Mouse (Mus musculus): ENCODE measurements around the gene BC005537.

Gene BC005537

GRCm38 (mm10) chr13:24841702-24842101 lies 40.2 kb downstream of the BC005537 start:
- in situ Hi-C loops (cut with MboI; ENCODE audit: low sequenced_read_pairs): no loop called here

- in situ Hi-C loops (cut with MboI; ENCODE audit: low sequenced_read_pairs): no loop called here
Measured at GRCm38 (mm10) chr13:24844983-24845955, 43.8 kb downstream of the BC005537 start, which contains the start of gene D130043K22Rik. TSS of gene D130043K22Rik (plus strand) at chr13:24845135.

DNA sequence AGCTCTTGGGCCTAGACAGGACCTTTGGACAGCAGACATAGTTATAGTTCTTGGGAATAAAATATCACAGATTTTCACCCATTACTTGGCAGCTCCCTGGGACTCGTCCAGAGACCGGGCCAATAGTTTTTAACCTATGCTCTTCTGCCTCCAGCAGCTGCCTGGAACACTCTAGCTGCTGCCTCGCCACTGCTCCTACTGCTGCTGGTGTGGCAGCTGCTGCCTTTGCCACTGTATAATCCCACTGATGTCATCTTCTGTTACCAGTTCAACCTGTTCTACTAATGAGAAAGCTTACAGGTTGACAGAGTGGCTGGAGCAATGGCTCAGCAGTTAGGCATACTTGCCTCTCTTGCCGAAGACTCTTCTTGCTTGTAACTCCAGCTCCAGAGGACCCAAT lies 47.9 kb downstream of the BC005537 start:
- in situ Hi-C loops (cut with MboI; ENCODE audit: low sequenced_read_pairs): no loop called here

DNA sequence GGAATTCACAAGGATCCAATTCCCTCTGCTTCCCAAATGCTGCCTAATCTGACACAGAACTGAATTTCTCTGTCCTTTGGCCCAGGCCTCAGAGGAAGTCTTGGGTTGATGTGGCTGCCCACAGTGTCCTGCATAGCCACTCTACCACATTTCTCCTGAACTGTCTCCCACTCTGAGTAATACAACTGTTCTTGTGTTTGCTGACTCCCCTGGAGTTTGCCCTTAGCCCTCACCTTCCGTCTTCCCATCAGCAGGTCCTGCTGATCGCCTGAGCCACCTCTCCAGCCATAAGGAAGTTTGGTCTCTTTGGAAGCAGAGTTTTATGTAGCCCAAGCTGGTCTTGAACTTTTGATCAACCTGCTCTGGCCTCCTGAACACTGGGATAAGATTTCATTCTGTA lies 50.5 kb downstream of the BC005537 start:
- in situ Hi-C loops (cut with MboI; ENCODE audit: low sequenced_read_pairs): no loop called here

DNA sequence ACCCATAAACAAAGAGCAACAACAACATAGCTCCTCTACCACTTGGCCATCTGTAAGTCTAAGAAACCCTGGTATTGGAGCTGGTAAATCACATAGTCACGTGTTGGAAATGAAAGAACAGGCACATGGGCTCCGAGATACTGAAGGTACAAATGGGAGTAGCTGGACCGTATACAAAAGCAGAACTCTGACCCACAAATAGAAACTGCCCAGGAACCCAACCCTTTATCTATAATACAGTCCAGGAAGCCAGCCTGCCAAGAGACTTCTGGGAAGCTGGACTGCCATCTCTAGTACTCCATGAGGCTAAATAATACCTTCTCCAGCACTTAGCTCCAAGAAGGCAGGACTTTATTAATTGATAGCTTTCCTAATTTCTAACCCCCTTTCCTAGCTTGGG lies 51.1 kb downstream of the BC005537 start:
- in situ Hi-C loops (cut with MboI; ENCODE audit: low sequenced_read_pairs): no loop called here

GRCm38 (mm10) chr13:24859115-24859514 lies 57.7 kb downstream of the BC005537 start:
- in situ Hi-C loops (cut with MboI; ENCODE audit: low sequenced_read_pairs): no loop called here

DNA sequence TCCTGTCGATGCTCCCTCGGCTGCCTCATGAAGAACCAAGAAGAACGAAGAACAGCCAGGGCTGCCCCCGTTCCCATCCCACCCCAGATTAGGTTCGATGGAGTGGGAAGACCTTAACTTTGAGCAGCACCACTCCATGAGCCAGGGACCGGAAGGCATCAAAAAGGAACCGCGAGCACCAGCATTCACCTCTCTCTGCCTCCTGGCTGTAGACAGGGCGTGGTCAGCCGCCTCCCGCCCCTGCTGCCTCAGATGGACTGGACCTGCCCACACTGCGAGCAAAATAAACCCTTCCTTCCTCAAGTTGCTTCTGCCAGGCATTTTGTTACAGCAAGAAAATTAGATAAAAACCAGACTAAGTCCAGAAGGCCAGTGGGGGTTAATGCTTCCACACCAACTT lies 59.6 kb downstream of the BC005537 start:
- in situ Hi-C loops (cut with MboI; ENCODE audit: low sequenced_read_pairs): no loop called here

- in situ Hi-C loops (cut with MboI; ENCODE audit: low sequenced_read_pairs): no loop called here
Measured at GRCm38 (mm10) chr13:24862021-24862420, 60.6 kb downstream of the BC005537 start.

DNA sequence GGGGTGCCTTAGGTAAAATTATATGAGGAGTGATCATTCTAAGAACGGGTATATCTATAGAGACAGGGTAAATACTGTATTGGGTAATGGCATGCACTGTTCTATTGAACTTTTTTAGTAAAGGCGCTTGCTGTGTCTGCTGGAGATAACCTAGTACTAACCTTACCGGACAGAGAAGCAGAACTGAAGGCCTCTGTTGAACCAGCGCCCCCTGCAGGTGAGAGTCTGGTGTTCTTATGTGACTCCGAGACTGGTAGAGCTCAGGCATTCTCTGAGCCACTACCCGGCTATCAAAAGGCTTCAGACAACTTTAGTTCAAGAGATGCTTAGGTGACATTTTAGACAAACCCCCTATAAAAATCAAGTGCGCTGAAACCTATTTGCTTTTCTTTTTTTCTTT lies 61.1 kb downstream of the BC005537 start:
- in situ Hi-C loops (cut with MboI; ENCODE audit: low sequenced_read_pairs): no loop called here
